Mouse (Mus musculus): ENCODE results near the gene 4930512M02Rik. TPM values are rescaled to one million over a fixed set of nuclear protein-coding genes. Genes with fewer than 3 reads are reported as not detected.

Gene 4930512M02Rik
- polyA plus RNA-seq, 1 experiment = not detected

DNA sequence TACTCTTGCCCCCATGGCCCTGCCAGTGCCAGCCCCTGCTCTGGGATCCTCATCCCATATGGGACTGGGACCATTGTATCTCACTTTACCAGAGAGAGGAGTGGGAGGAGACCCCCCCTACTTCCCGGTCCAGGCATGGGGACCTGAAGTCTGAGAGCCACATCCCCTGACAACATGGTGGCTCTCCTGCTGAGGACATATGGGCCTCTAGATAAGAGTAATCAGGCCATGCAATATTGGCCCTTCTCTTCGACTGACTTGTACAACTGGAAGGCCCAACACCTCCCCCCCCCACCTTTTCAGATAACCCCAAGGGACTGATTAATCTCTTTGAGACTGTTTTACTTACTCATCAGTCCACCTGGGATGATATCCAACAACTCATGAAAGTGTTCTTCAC lies 18.4 kb downstream of the 4930512M02Rik start:
- 91% methylated on average over 2 of the region's 2 CpGs for WGBS

DNA sequence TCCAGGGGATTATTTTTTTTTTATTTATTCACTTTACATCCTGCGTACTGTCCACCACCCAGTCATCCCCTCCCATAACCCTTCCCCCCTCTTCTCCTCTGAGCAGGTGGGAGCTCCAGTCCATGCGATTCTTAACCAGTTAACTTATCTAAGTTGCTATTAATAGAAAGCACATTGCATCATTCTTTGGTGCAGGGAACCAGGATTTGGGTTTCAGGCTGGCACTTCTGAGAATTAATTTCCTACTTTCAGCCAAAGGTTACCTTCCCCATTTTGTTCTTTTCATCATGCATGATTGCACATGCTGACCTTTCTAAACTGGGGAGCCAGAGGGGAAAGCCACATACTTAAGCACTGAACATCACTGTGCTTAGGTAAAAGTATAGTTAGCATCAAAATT lies 40.3 kb downstream of the 4930512M02Rik start:
- TF ChIP-seq POLR2A (IDR thresholded peaks at IDR 0.05; ENCODE audit: low read depth, low read length) = no peak
- no peak for TF ChIP-seq CTCF (conservative IDR thresholded peaks at IDR 0.05; ENCODE audit: insufficient read depth, insufficient read length, low read depth, low read length)
- no peak overlapping the region for H3K4me3 ChIP-seq (ENCODE audit: insufficient read depth, low read depth, low read length)
- no peaks in the 10 kb centered on the region for H3K36me3 ChIP-seq (ENCODE audit: control insufficient read depth, insufficient read depth, low read length)
- WGBS = 35% methylated on average over 2 of the region's 2 CpGs
- no peak overlapping the region for H3K27ac ChIP-seq (ENCODE audit: insufficient read depth, low read depth, low read length)
- no peaks in the 10 kb centered on the region for H3K4me1 ChIP-seq (ENCODE audit: control insufficient read depth, insufficient read depth, low read length)
- no peaks in the 10 kb centered on the region for H3K27me3 ChIP-seq (replicated peaks; ENCODE audit: control insufficient read depth, insufficient read depth, low read length)
- DNase-seq = peak; percentile 12

More for the DNA sequence above, 18.4 kb downstream of the 4930512M02Rik start:
- TF ChIP-seq POLR2A (IDR thresholded peaks at IDR 0.05; ENCODE audit: low read depth, low read length) (no peak), CTCF (conservative IDR thresholded peaks at IDR 0.05; ENCODE audit: insufficient read depth, insufficient read length, low read depth, low read length) (no peak)
- DNase-seq = no peak
- Histone ChIP-seq H3K4me3 (ENCODE audit: insufficient read depth, low read depth, low read length) (no peak overlapping the region), H3K27ac (ENCODE audit: insufficient read depth, low read depth, low read length) (no peak overlapping the region), H3K4me1 (ENCODE audit: control insufficient read depth, insufficient read depth, low read length) (no peaks in the 10 kb centered on the region), H3K27me3 (replicated peaks; ENCODE audit: control insufficient read depth, insufficient read depth, low read length) (no peaks in the 10 kb centered on the region), H3K36me3 (ENCODE audit: control insufficient read depth, insufficient read depth, low read length) (no peaks in the 10 kb centered on the region)

DNA sequence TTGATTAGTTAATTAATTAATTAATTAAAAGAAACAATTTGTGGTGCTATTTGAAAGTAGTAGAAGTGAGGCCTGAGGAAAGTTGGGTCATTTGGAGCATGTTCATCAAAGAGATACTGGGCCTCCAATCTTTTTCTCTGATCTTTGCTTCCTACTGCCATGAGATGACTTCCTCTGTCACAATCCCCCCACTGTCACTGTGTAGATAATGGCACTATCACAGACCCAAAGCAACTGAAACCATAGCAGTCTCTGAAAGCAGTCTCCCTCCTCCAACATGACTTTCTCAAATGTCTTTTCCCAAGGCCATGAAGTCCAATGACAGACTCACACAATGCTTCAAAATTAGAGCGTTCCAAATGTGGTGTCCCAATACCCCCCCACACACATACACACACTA lies 41.2 kb downstream of the 4930512M02Rik start:
- Histone ChIP-seq H3K36me3 (ENCODE audit: control insufficient read depth, insufficient read depth, low read length) (no peaks in the 10 kb centered on the region), H3K27ac (ENCODE audit: insufficient read depth, low read depth, low read length) (no peak overlapping the region), H3K4me3 (ENCODE audit: insufficient read depth, low read depth, low read length) (no peak overlapping the region), H3K4me1 (ENCODE audit: control insufficient read depth, insufficient read depth, low read length) (no peaks in the 10 kb centered on the region), H3K27me3 (replicated peaks; ENCODE audit: control insufficient read depth, insufficient read depth, low read length) (no peaks in the 10 kb centered on the region)
- no peak for DNase-seq
- WGBS = 96% methylated on average over 1 of the region's 1 CpGs
- TF ChIP-seq POLR2A (IDR thresholded peaks at IDR 0.05; ENCODE audit: low read depth, low read length) (no peak), CTCF (conservative IDR thresholded peaks at IDR 0.05; ENCODE audit: insufficient read depth, insufficient read length, low read depth, low read length) (no peak)

DNA sequence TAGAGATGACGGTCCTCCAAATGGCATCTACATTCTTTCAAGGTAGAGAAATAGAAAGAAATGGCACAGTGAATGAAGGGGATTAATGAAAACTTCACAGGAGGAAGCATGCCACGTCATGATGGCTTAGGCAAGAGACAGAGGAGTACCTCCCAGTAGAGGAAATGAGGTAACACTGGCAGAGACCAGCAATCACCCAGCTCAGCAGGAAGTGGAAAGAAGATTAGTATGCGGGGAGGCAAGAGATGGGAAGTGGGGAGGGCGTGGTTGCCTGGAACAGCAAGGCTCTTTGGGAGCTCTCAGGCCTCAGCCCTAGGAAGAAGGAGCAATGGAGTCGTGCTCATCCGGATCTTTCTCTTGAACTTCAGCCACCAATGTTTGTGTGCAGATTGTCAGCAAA lies 53.9 kb downstream of the 4930512M02Rik start:
- TF ChIP-seq CTCF (conservative IDR thresholded peaks at IDR 0.05; ENCODE audit: insufficient read depth, insufficient read length, low read depth, low read length) = no peak
- no peak for TF ChIP-seq POLR2A (IDR thresholded peaks at IDR 0.05; ENCODE audit: low read depth, low read length)
- H3K4me1 ChIP-seq (ENCODE audit: control insufficient read depth, insufficient read depth, low read length) = no peaks in the 10 kb centered on the region
- no peak overlapping the region for H3K27ac ChIP-seq (ENCODE audit: insufficient read depth, low read depth, low read length)
- peak; percentile 10 for DNase-seq
- H3K36me3 ChIP-seq (ENCODE audit: control insufficient read depth, insufficient read depth, low read length) = no peaks in the 10 kb centered on the region
- no peak overlapping the region for H3K4me3 ChIP-seq (ENCODE audit: insufficient read depth, low read depth, low read length)
- 65% methylated on average over 6 of the region's 6 CpGs for WGBS
- H3K27me3 ChIP-seq (replicated peaks; ENCODE audit: control insufficient read depth, insufficient read depth, low read length) = no peaks in the 10 kb centered on the region

DNA sequence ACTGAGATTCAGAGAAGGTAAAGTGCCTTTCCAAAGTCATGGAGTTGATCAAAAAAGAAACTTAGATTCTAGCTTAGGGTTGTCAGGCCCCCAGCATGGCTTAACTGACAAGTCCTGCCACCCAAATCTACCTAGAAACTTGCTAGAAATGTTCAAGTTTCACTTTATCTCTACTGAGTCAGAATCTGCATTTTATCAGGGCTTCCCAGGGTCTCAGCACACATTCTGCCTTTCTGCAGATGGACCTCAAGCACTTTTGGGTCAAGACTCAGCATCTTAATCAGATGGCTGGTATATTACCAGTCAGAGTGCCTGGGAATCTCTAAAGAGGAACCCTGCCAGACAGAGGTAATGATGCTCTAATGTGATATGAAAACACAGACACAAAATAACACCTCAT lies 56.9 kb downstream of the 4930512M02Rik start:
- Histone ChIP-seq H3K4me1 (ENCODE audit: control insufficient read depth, insufficient read depth, low read length) (no peaks in the 10 kb centered on the region), H3K4me3 (ENCODE audit: insufficient read depth, low read depth, low read length) (no peak overlapping the region), H3K27me3 (replicated peaks; ENCODE audit: control insufficient read depth, insufficient read depth, low read length) (no peaks in the 10 kb centered on the region), H3K27ac (ENCODE audit: insufficient read depth, low read depth, low read length) (no peak overlapping the region), H3K36me3 (ENCODE audit: control insufficient read depth, insufficient read depth, low read length) (no peaks in the 10 kb centered on the region)
- no peak for DNase-seq
- TF ChIP-seq POLR2A (IDR thresholded peaks at IDR 0.05; ENCODE audit: low read depth, low read length) (no peak), CTCF (conservative IDR thresholded peaks at IDR 0.05; ENCODE audit: insufficient read depth, insufficient read length, low read depth, low read length) (no peak)

DNA sequence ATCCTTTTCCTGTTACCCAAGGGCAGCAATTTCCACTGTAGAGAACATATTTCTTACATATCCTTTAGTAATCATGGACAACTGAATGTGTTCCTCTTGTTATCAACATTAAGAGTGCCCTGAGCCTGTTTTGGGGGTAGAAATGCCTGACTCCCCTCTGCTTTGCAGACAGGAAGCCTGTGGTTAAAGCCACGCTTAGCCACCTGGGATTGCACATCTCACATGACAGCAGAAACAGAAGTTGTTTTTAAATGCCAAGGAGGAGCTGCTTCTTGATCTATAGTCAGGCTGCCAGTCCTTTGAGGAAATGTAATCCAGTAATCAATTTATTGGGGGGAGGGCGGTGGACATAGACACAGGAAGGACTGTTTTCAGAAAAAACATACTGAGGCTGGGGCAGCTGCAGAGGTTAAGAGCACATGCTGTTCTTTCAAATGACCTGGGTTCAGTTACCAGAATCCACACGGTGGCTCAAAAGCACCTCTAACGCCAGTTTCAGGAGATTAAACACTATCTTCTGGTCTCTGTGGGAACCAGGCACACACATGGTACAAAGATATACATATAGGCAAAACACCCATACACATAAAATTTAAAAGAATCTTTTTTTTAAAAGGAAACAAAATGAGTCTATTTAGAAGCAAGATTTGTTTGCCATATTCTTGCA lies 58.0 kb downstream of the 4930512M02Rik start:
- no peaks in the 10 kb centered on the region for H3K36me3 ChIP-seq (ENCODE audit: control insufficient read depth, insufficient read depth, low read length)
- WGBS = 19% methylated on average over 4 of the region's 4 CpGs
- TF ChIP-seq POLR2A (IDR thresholded peaks at IDR 0.05; ENCODE audit: low read depth, low read length) (no peak), CTCF (conservative IDR thresholded peaks at IDR 0.05; ENCODE audit: insufficient read depth, insufficient read length, low read depth, low read length) (no peak)
- H3K4me1 ChIP-seq (ENCODE audit: control insufficient read depth, insufficient read depth, low read length) = no peaks in the 10 kb centered on the region
- H3K27ac ChIP-seq (ENCODE audit: insufficient read depth, low read depth, low read length) = no peak overlapping the region
- DNase-seq = no peak
- H3K4me3 ChIP-seq (ENCODE audit: insufficient read depth, low read depth, low read length) = no peak overlapping the region
- no peaks in the 10 kb centered on the region for H3K27me3 ChIP-seq (replicated peaks; ENCODE audit: control insufficient read depth, insufficient read depth, low read length)

DNA sequence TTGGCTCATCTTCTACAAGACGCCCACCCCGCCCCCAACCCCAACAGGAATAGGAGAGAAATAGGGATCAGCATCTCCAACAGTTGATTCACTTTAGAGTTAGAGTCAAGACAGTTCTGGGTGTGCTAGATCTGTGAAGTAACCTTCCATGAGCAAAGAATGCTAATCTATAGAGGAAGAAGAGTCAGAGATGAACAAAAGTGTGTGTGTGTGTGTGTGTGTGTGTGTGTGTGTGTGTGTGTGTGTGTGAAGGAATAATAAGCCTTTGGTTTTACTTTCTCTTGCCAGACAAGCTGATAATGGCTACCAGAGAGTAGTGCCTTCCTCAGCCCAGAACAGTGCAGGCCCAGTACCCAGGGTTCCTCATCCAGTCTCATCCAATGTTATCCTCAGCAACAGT lies 59.6 kb downstream of the 4930512M02Rik start:
- Histone ChIP-seq H3K4me3 (ENCODE audit: insufficient read depth, low read depth, low read length) (no peak overlapping the region), H3K27ac (ENCODE audit: insufficient read depth, low read depth, low read length) (no peak overlapping the region), H3K36me3 (ENCODE audit: control insufficient read depth, insufficient read depth, low read length) (no peaks in the 10 kb centered on the region), H3K4me1 (ENCODE audit: control insufficient read depth, insufficient read depth, low read length) (no peaks in the 10 kb centered on the region), H3K27me3 (replicated peaks; ENCODE audit: control insufficient read depth, insufficient read depth, low read length) (no peaks in the 10 kb centered on the region)
- WGBS = 92% methylated on average over 2 of the region's 2 CpGs
- DNase-seq = no peak
- TF ChIP-seq POLR2A (IDR thresholded peaks at IDR 0.05; ENCODE audit: low read depth, low read length) (no peak), CTCF (conservative IDR thresholded peaks at IDR 0.05; ENCODE audit: insufficient read depth, insufficient read length, low read depth, low read length) (no peak)

Data from kidney, adult 2 months (tissue).